Mouse (Mus musculus): ENCODE data around the gene 4930595D18Rik. TPM values are rescaled to one million over a fixed set of nuclear protein-coding genes. Genes with fewer than 3 reads are reported as not detected.

The 4930595D18Rik gene
- polyA plus RNA-seq, 1 experiment from 2014 or later: not detected

DNA sequence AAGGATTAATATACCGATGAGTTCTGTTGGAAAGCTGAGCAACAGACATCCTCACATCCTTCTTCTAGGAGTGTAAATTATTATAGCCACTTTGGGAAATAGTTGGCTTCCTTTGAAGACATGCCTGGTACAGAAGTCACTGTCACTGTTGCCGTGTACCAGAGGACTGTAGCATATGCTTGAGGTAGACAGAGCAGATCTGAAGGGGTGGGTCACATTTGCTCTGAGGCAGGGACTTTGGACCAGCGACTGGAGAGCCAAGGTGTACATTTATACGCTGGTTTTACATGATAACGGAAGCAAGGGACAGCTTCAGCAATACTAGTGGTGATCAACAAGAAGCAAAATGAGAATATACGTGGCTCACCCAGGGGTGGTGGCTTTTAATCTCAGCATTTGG lies 34.6 kb upstream of the 4930595D18Rik start:
- Histone ChIP-seq H3K27ac (ENCODE audit: low read depth, low read length) (no peak overlapping the region), H3K4me1 (replicated peaks; ENCODE audit: control insufficient read depth, insufficient read depth, low read length) (no peaks in the 10 kb centered on the region), H3K27me3 (replicated peaks; ENCODE audit: control insufficient read depth, insufficient read depth, low read length) (no peaks in the 10 kb centered on the region), H3K36me3 (ENCODE audit: control insufficient read depth, insufficient read depth) (peaks cover 13% of the 10 kb centered on the region), H3K4me2 (replicated peaks; ENCODE audit: low read depth) (no peak overlapping the region), H3K4me3 (ENCODE audit: low read depth, low read length) (no peak overlapping the region), H3K9me3 (ENCODE audit: control insufficient read depth) (no peaks in the 10 kb centered on the region), H3K9ac (ENCODE audit: low read depth, low read length) (no peak overlapping the region)
- WGBS: 63% methylated on average over 6 of the region's 6 CpGs
- ATAC-seq: peak; percentile 45; the same call in 1 of the 2 replicates
- no peak for TF ChIP-seq CTCF (IDR thresholded peaks at IDR 0.05; ENCODE audit: low read depth)

DNA sequence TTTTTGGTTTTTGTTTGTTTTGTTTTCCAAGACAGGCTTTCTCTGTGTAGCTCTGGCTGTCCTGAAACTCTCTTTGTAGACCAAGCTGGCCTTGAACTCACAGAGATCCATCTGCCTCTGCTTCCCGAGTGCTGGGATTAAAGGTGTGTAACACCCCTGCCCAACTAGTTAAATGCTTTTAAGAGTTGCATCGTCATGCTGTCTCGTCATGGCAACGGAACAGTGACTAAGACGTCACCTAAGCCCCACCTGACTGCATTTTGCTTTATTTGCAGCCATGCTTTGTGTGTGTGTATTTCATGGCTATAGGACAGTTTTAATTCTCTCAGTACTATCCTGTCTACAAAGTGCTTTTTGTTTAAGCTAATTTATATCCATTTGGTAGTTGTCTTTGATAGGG lies 27.4 kb upstream of the 4930595D18Rik start:
- no peaks in the 10 kb centered on the region for H3K27me3 ChIP-seq (replicated peaks; ENCODE audit: control insufficient read depth, insufficient read depth, low read length)
- no peak overlapping the region for H3K4me3 ChIP-seq (ENCODE audit: low read depth, low read length)
- H3K9me3 ChIP-seq (ENCODE audit: control insufficient read depth): no peaks in the 10 kb centered on the region
- no peak overlapping the region for H3K4me2 ChIP-seq (replicated peaks; ENCODE audit: low read depth)
- no peaks in the 10 kb centered on the region; the same call in 1 of the 2 replicates for H3K36me3 ChIP-seq (ENCODE audit: control insufficient read depth, insufficient read depth)
- ATAC-seq: no peak
- H3K9ac ChIP-seq (ENCODE audit: low read depth, low read length): no peak overlapping the region
- no peaks in the 10 kb centered on the region for H3K4me1 ChIP-seq (replicated peaks; ENCODE audit: control insufficient read depth, insufficient read depth, low read length)
- no peak overlapping the region for H3K27ac ChIP-seq (ENCODE audit: low read depth, low read length)
- TF ChIP-seq CTCF (IDR thresholded peaks at IDR 0.05; ENCODE audit: low read depth): no peak
- 83% methylated on average over 5 of the region's 5 CpGs for WGBS

DNA sequence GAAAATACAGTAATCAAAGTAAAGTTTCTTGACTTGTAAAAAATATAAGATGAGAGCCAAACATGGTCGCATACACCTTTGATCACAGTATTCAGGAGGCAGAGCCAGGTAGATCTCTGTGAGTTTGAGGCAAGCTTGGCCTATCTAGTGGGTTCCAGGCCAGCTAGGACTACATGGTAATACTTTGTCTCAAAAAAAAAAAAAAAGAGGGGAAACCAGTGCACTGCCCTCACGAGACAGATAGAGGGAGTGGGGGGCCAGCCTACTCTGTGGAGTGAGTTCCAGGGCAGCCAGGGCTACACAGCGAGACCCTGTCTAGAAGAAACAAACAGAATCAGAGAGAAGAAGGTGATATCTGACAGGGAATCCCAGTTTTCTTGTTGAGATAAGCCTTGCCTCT lies 23.4 kb upstream of the 4930595D18Rik start:
- no peaks in the 10 kb centered on the region for H3K4me1 ChIP-seq (replicated peaks; ENCODE audit: control insufficient read depth, insufficient read depth, low read length)
- no peak for TF ChIP-seq CTCF (IDR thresholded peaks at IDR 0.05; ENCODE audit: low read depth)
- no peaks in the 10 kb centered on the region for H3K9me3 ChIP-seq (ENCODE audit: control insufficient read depth)
- no peak for ATAC-seq
- no peak overlapping the region for H3K4me3 ChIP-seq (ENCODE audit: low read depth, low read length)
- no peaks in the 10 kb centered on the region; the same call in 1 of the 2 replicates for H3K36me3 ChIP-seq (ENCODE audit: control insufficient read depth, insufficient read depth)
- H3K27me3 ChIP-seq (replicated peaks; ENCODE audit: control insufficient read depth, insufficient read depth, low read length): no peaks in the 10 kb centered on the region
- no peak overlapping the region for H3K4me2 ChIP-seq (replicated peaks; ENCODE audit: low read depth)
- no peak overlapping the region for H3K27ac ChIP-seq (ENCODE audit: low read depth, low read length)
- H3K9ac ChIP-seq (ENCODE audit: low read depth, low read length): no peak overlapping the region
- 81% methylated on average over 3 of the region's 3 CpGs for WGBS

DNA sequence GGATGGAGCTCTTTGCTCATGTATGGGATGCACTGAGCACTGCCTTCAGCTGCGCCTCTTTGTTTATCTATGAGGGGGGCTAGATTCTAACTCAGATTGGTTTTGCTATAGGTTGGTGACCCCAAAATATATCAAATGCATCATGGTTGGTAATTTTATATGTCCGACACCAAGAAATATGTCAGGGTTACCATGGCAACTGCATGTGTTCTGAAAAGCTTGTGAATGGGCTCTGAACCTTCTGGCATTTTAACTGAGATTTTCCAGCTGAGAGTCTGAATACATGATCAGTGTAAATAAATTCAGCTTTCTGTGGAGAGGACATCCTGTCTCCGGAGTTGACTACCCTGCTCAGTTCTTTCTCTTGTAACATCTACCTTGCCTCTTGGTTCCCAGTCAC lies 19.7 kb upstream of the 4930595D18Rik start:
- ATAC-seq: no peak
- no peak overlapping the region for H3K4me3 ChIP-seq (ENCODE audit: low read depth, low read length)
- H3K27me3 ChIP-seq (replicated peaks; ENCODE audit: control insufficient read depth, insufficient read depth, low read length): no peaks in the 10 kb centered on the region
- H3K36me3 ChIP-seq (ENCODE audit: control insufficient read depth, insufficient read depth): no peaks in the 10 kb centered on the region; the same call in 1 of the 2 replicates
- H3K9ac ChIP-seq (ENCODE audit: low read depth, low read length): no peak overlapping the region
- WGBS: 82% methylated on average over 3 of the region's 3 CpGs
- no peak overlapping the region for H3K4me2 ChIP-seq (replicated peaks; ENCODE audit: low read depth)
- TF ChIP-seq CTCF (IDR thresholded peaks at IDR 0.05; ENCODE audit: low read depth): no peak
- H3K27ac ChIP-seq (ENCODE audit: low read depth, low read length): no peak overlapping the region
- H3K9me3 ChIP-seq (ENCODE audit: control insufficient read depth): no peaks in the 10 kb centered on the region
- no peaks in the 10 kb centered on the region for H3K4me1 ChIP-seq (replicated peaks; ENCODE audit: control insufficient read depth, insufficient read depth, low read length)

DNA sequence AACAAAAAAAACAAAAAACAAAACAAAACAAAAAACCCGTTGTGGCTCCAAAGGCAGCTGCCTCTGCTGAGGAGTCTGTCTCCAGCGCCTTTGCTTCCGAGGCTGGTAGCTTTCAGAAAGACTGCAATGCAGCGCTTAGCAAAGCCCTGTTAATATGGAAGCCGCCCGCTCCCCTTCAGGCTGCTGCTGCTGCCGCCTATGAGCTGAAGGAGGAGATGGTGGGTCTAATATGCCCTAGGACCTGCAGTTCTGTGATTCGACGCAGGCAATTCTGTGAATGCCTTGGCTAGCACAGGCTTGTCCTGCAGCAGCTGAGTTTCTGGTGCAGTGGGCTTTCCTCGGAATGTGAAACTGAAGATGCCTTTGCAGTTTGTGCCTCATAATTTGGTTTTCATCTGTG lies 18.8 kb upstream of the 4930595D18Rik start:
- H3K4me3 ChIP-seq (ENCODE audit: low read depth, low read length): no peak overlapping the region
- no peak overlapping the region for H3K4me2 ChIP-seq (replicated peaks; ENCODE audit: low read depth)
- H3K9me3 ChIP-seq (ENCODE audit: control insufficient read depth): no peaks in the 10 kb centered on the region
- H3K9ac ChIP-seq (ENCODE audit: low read depth, low read length): no peak overlapping the region
- H3K4me1 ChIP-seq (replicated peaks; ENCODE audit: control insufficient read depth, insufficient read depth, low read length): no peaks in the 10 kb centered on the region
- no peak for TF ChIP-seq CTCF (IDR thresholded peaks at IDR 0.05; ENCODE audit: low read depth)
- no peak overlapping the region for H3K27ac ChIP-seq (ENCODE audit: low read depth, low read length)
- H3K36me3 ChIP-seq (ENCODE audit: control insufficient read depth, insufficient read depth): no peaks in the 10 kb centered on the region; the same call in 1 of the 2 replicates
- 85% methylated on average over 10 of the region's 10 CpGs for WGBS
- no peaks in the 10 kb centered on the region for H3K27me3 ChIP-seq (replicated peaks; ENCODE audit: control insufficient read depth, insufficient read depth, low read length)
- no peak for ATAC-seq

DNA sequence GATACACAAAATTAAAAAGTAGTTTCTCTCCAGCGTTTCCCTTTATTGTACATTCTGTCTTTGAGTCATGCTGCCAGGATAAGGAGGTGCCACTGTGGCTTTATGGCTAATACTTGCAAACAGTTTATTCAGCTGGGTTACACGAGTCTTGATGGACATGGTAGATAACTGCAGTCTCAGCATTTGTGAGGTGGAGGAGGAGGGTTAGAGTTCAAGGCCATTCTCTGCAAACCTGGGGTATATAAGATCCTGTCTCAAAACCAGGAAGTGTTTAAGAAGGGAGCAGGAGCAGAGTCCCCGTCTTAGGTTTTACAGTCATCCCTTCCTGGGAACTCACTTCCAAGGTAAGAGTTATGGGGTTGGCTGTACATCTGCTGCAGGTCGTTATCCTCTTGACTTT lies 12.3 kb upstream of the 4930595D18Rik start:
- no peak overlapping the region for H3K4me2 ChIP-seq (replicated peaks; ENCODE audit: low read depth)
- no peaks in the 10 kb centered on the region for H3K4me1 ChIP-seq (replicated peaks; ENCODE audit: control insufficient read depth, insufficient read depth, low read length)
- no peak overlapping the region for H3K4me3 ChIP-seq (ENCODE audit: low read depth, low read length)
- H3K27me3 ChIP-seq (replicated peaks; ENCODE audit: control insufficient read depth, insufficient read depth, low read length): no peaks in the 10 kb centered on the region
- H3K9ac ChIP-seq (ENCODE audit: low read depth, low read length): no peak overlapping the region
- H3K27ac ChIP-seq (ENCODE audit: low read depth, low read length): no peak overlapping the region
- no peaks in the 10 kb centered on the region for H3K9me3 ChIP-seq (ENCODE audit: control insufficient read depth)
- 43% methylated on average over 4 of the region's 4 CpGs for WGBS
- no peaks in the 10 kb centered on the region for H3K36me3 ChIP-seq (ENCODE audit: control insufficient read depth, insufficient read depth)
- ATAC-seq: no peak
- no peak for TF ChIP-seq CTCF (IDR thresholded peaks at IDR 0.05; ENCODE audit: low read depth)

DNA sequence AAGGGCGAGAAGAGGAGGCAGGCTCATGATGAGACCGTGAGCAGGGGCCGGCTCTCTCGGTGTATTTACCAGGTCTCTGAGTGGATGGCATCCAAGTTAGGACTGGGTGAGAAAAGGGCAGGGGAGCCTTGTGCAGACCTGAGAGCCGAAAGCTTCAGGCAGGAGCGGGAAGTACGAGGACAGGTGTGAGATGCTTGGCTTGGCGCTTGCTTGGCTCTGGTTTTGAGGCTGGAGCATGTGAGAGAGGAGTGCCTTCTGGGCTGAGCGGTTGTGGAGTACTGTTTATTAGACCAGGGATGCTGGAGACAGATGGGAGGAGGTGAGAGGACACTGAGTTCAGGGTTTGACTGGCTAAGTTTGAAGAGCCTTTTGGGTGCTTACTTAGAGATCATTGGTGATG lies 9.0 kb upstream of the 4930595D18Rik start:
- Histone ChIP-seq H3K4me1 (replicated peaks; ENCODE audit: control insufficient read depth, insufficient read depth, low read length) (no peaks in the 10 kb centered on the region), H3K9me3 (ENCODE audit: control insufficient read depth) (no peaks in the 10 kb centered on the region), H3K4me2 (replicated peaks; ENCODE audit: low read depth) (no peak overlapping the region), H3K36me3 (ENCODE audit: control insufficient read depth, insufficient read depth) (no peaks in the 10 kb centered on the region), H3K27ac (ENCODE audit: low read depth, low read length) (no peak overlapping the region), H3K9ac (ENCODE audit: low read depth, low read length) (no peak overlapping the region), H3K4me3 (ENCODE audit: low read depth, low read length) (no peak overlapping the region), H3K27me3 (replicated peaks; ENCODE audit: control insufficient read depth, insufficient read depth, low read length) (no peaks in the 10 kb centered on the region)
- TF ChIP-seq CTCF (IDR thresholded peaks at IDR 0.05; ENCODE audit: low read depth): no peak
- 73% methylated on average over 9 of the region's 9 CpGs for WGBS
- no peak for ATAC-seq

Measured in intestine, postnatal 0 days (tissue).